Mouse (Mus musculus) midbrain, embryonic 10.5 days (tissue): ENCODE measurements around the gene Hspb2. TPM values are rescaled to one million over a fixed set of nuclear protein-coding genes. Genes with fewer than 3 reads are reported as not detected.

ENCODE experiments used
- DNase-seq: peaks from one replicate; pipeline ENCODE4 v3.0.0-alpha.2; 2017; ENCODE audit warnings: low spot score
- H3K27ac ChIP-seq: fragments of 300-500 bp; sonication (generic); replicated peaks from 2 replicates; pipeline ENCODE4 v1.5.1; 2016; ENCODE audit warnings: mild to moderate bottlenecking
- H3K27me3 ChIP-seq: fragments of 300-500 bp; sonication (generic); 2 replicates; pipeline ENCODE4 v1.6.1; 2016; ENCODE audit warnings: low read depth, mild to moderate bottlenecking; ENCODE audit not compliant: poor library complexity, severe bottlenecking
- H3K36me3 ChIP-seq: fragments of 300-500 bp; sonication (generic); 2 replicates; pipeline ENCODE4 v1.6.1; 2016; ENCODE audit warnings: mild to moderate bottlenecking, moderate library complexity
- H3K4me1 ChIP-seq: fragments of 300-500 bp; sonication (generic); 2 replicates; pipeline ENCODE4 v1.6.1; 2016
- H3K4me3 ChIP-seq: fragments of 300-500 bp; sonication (generic); 2 replicates; pipeline ENCODE4 v1.5.1; 2016; ENCODE audit warnings: mild to moderate bottlenecking, moderate library complexity
- H3K9me3 ChIP-seq: fragments of 300-500 bp; sonication (generic); replicated peaks from 2 replicates; pipeline ENCODE4 v1.6.1; 2016; ENCODE audit warnings: mild to moderate bottlenecking
- WGBS: fragments of 180-500 bp; shearing (Covaris S2); methylation state at CpG from one replicate; pipeline ENCODE4 v1.1.7; 2016; 5-methylcytosine and 5-hydroxymethylcytosine counted together
- polyA plus RNA-seq: library from polyadenylated mRNA; unstranded; fragments of >200 nt; fragmentation: Nextera tagmentation; extraction: Ambion mirVana; gene quantifications from 2 replicates; pipeline ENCODE4 v1.2.1, GENCODE M21; 2016

Gene Hspb2
- polyA plus RNA-seq, 1 experiment from 2014 or later: 0.33 TPM

DNA sequence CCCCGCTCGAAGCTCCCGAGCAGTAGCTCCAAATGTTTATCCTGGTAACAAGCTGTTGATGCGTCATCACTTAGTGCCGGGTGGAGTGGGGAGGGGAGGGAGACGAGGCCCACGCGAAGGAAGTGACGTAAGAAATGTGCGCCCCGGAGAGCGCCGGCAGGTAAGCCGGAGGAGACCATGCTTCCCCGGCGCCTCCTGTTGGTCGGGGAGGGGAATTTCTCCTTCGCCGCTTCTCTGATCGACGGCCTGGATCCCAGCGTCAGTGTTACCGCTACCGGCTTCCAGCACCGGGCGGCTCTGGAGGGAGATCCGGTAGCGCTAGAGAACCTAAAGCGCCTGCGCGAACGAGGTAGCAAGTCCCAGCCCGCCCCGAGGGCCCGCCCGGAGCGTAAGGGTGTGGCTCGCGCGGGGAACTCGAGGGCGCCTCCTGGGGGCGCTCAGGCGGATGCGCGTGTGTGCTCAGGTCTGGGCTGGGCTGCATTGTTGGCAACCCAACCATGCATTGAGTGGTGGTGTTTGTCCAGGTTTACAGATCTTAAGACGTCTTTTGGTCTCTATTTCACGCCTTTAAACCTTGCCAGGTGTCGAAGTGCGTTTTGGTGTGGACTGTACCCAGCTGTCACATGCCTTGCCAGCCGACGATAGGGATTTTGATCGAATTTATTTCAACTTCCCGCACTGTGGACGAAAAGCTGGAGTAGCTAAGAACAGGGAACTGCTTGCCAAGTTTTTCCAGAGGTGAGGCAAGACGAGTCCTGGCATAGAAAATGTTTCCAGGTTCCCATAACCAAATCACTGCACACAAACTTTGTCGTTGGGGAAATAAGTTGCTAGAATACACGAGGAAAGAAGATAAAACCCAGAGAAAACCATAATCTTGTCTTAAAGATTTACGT, 16.2 kb upstream of the Hspb2 start, which contains the start of gene Fdxacb1:
Fdxacb1 (plus strand) TSS at position 130 of the 896 bp plus-strand sequence.
- Histone ChIP-seq H3K36me3 (peaks cover 12% of the 10 kb centered on the region; the same call in 1 of the 2 replicates), H3K27ac (peak within 1 kb of the TSS; percentile 93), H3K4me1 (peaks cover 18% of the 10 kb centered on the region), H3K4me3 (peak within 1 kb of the TSS; percentile 76), H3K27me3 (no peaks in the 10 kb centered on the region), H3K9me3 (no peaks in the 10 kb centered on the region)
- 6% methylated on average over 59 of the region's 59 CpGs for WGBS
- DNase-seq: peak; percentile 97

GRCm38 (mm10) chr9:50767531-50768106, 15.5 kb upstream of the Hspb2 start:
- WGBS: 9% methylated on average over 17 of the region's 17 CpGs
- peak overlapping the region; percentile 93 for H3K27ac ChIP-seq
- H3K9me3 ChIP-seq: no peaks in the 10 kb centered on the region
- peaks cover 18% of the 10 kb centered on the region for H3K4me1 ChIP-seq
- peaks cover 12% of the 10 kb centered on the region; the same call in 1 of the 2 replicates for H3K36me3 ChIP-seq
- DNase-seq: no peak
- H3K27me3 ChIP-seq: no peaks in the 10 kb centered on the region
- peak overlapping the region; percentile 76 for H3K4me3 ChIP-seq

GRCm38 (mm10) chr9:50763331-50763730, 11.2 kb upstream of the Hspb2 start:
- Histone ChIP-seq H3K27ac (no peak overlapping the region), H3K4me1 (peaks cover 9% of the 10 kb centered on the region), H3K4me3 (no peak overlapping the region), H3K27me3 (no peaks in the 10 kb centered on the region), H3K9me3 (no peaks in the 10 kb centered on the region), H3K36me3 (no peaks in the 10 kb centered on the region)
- no peak for DNase-seq
- WGBS: 78% methylated on average over 1 of the region's 1 CpGs

GRCm38 (mm10) chr9:50761520-50762243, 9.5 kb upstream of the Hspb2 start:
- Histone ChIP-seq H3K27ac (no peak overlapping the region), H3K9me3 (no peaks in the 10 kb centered on the region), H3K36me3 (no peaks in the 10 kb centered on the region), H3K4me1 (no peaks in the 10 kb centered on the region), H3K4me3 (no peak overlapping the region), H3K27me3 (no peaks in the 10 kb centered on the region)
- 72% methylated on average over 6 of the region's 6 CpGs for WGBS
- no peak for DNase-seq

DNA sequence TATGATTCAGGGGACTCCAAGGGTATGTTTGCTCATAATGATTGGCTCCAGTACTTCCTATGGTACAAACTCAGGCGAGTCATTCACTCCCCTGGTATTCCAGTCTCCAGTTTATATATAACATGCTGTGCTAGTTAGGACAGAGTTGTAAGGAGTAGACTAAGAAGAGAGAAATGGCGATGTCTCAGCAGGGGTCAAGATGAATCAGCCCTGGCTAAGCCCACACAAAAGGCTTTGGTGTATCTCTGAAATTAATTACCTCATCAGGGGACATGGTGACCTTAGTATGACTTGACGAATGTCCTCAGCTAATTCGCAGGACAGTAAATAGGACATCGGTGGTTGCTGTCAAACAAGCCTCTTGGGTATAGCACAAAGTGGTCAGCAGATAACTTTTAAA, 4.6 kb upstream of the Hspb2 start:
- WGBS: 67% methylated on average over 5 of the region's 5 CpGs
- peaks cover 9% of the 10 kb centered on the region; the same call in 1 of the 2 replicates for H3K4me1 ChIP-seq
- no peaks in the 10 kb centered on the region for H3K36me3 ChIP-seq
- no peak for DNase-seq
- no peak overlapping the region for H3K27ac ChIP-seq
- peaks cover 11% of the 10 kb centered on the region for H3K27me3 ChIP-seq
- no peak overlapping the region for H3K4me3 ChIP-seq
- no peaks in the 10 kb centered on the region for H3K9me3 ChIP-seq

- Histone ChIP-seq H3K4me3 (no peak overlapping the region), H3K27me3 (peaks cover 16% of the 10 kb centered on the region), H3K36me3 (no peaks in the 10 kb centered on the region), H3K9me3 (no peaks in the 10 kb centered on the region), H3K27ac (no peak overlapping the region), H3K4me1 (peaks cover 9% of the 10 kb centered on the region; the same call in 1 of the 2 replicates)
- 80% methylated on average over 7 of the region's 7 CpGs for WGBS
- DNase-seq: no peak
Observed at GRCm38 (mm10) chr9:50753947-50754346, 1.8 kb upstream of the Hspb2 start.

DNA sequence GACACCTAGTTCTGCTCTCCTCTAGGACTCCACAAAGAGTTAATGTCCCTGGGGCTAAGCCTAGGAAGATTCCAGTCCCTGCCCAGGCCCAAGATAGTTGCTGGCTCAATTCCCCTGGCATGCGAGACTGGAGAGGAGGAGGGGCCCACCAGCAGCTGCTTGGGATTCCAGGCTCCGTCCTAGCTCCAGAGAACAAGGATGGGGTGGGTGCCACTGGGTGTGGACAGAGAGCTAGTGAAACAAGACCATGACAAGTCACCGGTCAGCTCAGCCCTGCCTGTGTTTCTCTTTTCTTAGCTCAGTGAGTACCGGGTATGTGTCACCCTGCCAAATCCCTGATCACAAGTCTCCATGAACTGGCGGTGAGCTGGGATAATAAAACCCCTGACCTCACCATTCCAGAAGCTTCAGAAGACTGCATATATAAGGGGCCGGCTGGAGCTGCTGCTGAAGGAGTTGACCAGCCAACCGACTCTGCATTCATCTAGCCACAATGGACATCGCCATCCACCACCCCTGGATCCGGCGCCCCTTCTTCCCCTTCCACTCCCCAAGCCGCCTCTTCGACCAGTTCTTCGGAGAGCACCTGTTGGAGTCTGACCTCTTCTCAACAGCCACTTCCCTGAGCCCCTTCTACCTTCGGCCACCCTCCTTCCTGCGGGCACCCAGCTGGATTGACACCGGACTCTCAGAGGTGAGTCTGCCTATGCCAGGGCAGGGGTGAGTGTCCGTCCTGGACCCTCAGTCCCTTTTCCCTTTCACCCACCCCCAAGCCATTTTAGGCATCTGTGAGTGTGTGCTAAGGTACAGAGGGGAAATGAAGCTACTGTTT, 846 bp upstream of the Hspb2 start:
- H3K9me3 ChIP-seq: no peaks in the 10 kb centered on the region
- H3K36me3 ChIP-seq: no peaks in the 10 kb centered on the region
- H3K4me3 ChIP-seq: no peak overlapping the region
- WGBS: 75% methylated on average over 17 of the region's 17 CpGs
- peaks cover 9% of the 10 kb centered on the region; the same call in 1 of the 2 replicates for H3K4me1 ChIP-seq
- peaks cover 17% of the 10 kb centered on the region for H3K27me3 ChIP-seq
- no peak overlapping the region for H3K27ac ChIP-seq
- DNase-seq: no peak

DNA sequence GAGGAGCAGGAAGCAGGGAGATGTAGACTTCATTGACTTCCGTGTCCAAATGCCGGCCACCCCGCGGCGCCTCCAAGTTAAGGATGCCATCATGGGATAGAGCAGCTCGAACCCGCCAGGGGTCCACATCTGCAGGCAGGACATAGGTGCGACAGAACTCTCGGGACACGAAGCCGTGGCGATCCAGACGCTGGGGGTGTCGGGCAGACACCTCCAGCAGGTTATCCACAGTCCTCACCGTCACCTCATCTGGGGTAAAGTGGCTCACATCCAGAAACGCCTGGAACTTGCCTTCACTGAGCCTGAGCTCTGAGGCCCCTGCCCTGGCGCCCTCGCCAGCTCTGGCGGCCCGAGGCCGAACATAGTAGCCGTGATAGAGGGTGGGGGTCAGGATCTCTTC, 831 bp downstream of the Hspb2 start, which contains the start of gene Cryab:
Cryab (plus strand) TSS at position 3 of the 400 bp plus-strand sequence.
- Histone ChIP-seq H3K27ac (0 out of 2 replicates have a peak within 1 kb of the TSS, but pooled peaks have one; percentile 24), H3K27me3 (peaks cover 34% of the 10 kb centered on the region), H3K36me3 (no peaks in the 10 kb centered on the region), H3K9me3 (no peaks in the 10 kb centered on the region), H3K4me3 (no peak within 1 kb of the TSS), H3K4me1 (peaks cover 13% of the 10 kb centered on the region)
- 75% methylated on average over 22 of the region's 22 CpGs for WGBS
- no peak for DNase-seq

GRCm38 (mm10) chr9:50750706-50751105, 1.4 kb downstream of the Hspb2 start:
- Histone ChIP-seq H3K27ac (no peak overlapping the region), H3K27me3 (peaks cover 40% of the 10 kb centered on the region), H3K36me3 (no peaks in the 10 kb centered on the region), H3K4me3 (no peak overlapping the region), H3K4me1 (peaks cover 19% of the 10 kb centered on the region), H3K9me3 (no peaks in the 10 kb centered on the region)
- 76% methylated on average over 6 of the region's 6 CpGs for WGBS
- no peak for DNase-seq

DNA sequence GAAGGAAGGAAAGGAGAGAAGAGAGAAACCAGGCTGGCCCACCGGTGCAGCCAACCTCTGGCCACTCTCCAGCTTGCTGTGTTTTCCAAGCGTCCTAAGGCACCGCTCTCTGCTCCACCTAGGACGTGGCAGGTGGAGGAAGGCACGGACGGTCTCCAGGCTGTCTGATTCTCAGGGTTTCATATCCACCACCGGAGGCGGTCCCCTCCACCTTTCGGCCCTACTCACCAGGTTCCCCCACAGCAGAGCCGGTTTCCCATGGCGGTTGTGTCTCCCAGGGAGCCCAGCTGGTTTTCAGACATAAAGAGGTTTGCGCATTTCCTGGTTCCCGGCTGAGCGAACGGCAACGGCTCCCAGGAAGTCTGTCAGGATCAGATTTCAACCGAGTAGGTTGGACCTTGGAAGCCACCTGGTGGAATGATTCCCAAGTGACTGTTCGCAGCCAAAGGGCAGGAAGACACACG, 5.9 kb downstream of the Hspb2 start, which contains the start of gene 2310030G06Rik:
2310030G06Rik (minus strand) TSS at position 323 of the 464 bp plus-strand sequence.
- H3K27ac ChIP-seq: peak within 1 kb of the TSS; percentile 61; the same call in 1 of the 2 replicates
- peak within 1 kb of the TSS; percentile 54 for H3K4me3 ChIP-seq
- H3K9me3 ChIP-seq: no peaks in the 10 kb centered on the region
- H3K27me3 ChIP-seq: peaks cover 35% of the 10 kb centered on the region
- no peaks in the 10 kb centered on the region for H3K36me3 ChIP-seq
- peak; percentile 23 for DNase-seq
- WGBS: 2% methylated on average over 19 of the region's 19 CpGs
- peaks cover 10% of the 10 kb centered on the region for H3K4me1 ChIP-seq

DNA sequence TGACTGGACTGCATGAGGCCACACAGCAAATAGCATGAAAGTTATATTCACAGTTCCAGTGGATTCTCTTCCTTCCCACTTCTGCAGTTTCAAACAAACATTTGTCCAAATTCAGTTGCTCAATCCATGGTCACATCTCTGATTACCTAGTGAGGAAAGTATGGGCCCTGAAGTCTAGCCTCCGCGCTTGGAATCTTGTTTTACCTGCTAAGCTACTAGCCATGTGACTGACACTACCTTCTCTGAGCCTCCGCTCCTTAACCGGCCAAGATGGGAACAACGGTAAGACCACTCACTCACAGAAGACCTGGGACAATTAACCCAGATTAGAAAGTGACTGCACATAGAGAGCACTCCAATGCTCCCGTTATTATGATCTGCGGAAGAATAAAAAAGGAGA, 6.3 kb downstream of the Hspb2 start:
- Histone ChIP-seq H3K4me1 (peaks cover 10% of the 10 kb centered on the region), H3K36me3 (no peaks in the 10 kb centered on the region), H3K9me3 (no peaks in the 10 kb centered on the region), H3K27me3 (peaks cover 35% of the 10 kb centered on the region), H3K4me3 (peak overlapping the region; percentile 54), H3K27ac (peak overlapping the region; percentile 61; the same call in 1 of the 2 replicates)
- no peak for DNase-seq
- WGBS: 12% methylated on average over 7 of the region's 7 CpGs
